Mouse (Mus musculus) liver, embryonic 18 days (tissue): Measurements from ENCODE around the gene Kif18a. TPM values are rescaled to one million over a fixed set of nuclear protein-coding genes. Genes with fewer than 3 reads are reported as not detected.

ENCODE experiments used
- polyA plus RNA-seq: library from polyadenylated mRNA; depleted of rRNA; stranded (reverse); fragments of >200 nt; gene quantifications from 2 replicates; pipeline ENCODE4 v1.2.3, GENCODE M21; 2012; rRNA removed

Gene Kif18a
- polyA plus RNA-seq, result 5.0 and 5.2 TPM in 2 replicates

GRCm38 (mm10) chr2:109280600-109281340 is at the start of gene Kif18a, which contains the start of gene Mettl15:
Gene Kif18a (plus strand): TSS chr2:109280738.
Gene Mettl15 (minus strand): TSS chr2:109280748.

Other genes with a start within 250 kb of the Kif18a start
- 4.3 and 4.8 TPM in 2 replicates for gene Mettl15, start within 50 bp of the Kif18a start, polyA plus RNA-seq